Mouse (Mus musculus) C2C12 (cell line): ENCODE data around the gene 2610301B20Rik.

Experiments used
- CEBPB ChIP-seq: IDR thresholded peaks from one replicate; pipeline ENCODE4 v1.6.1; 2011; ENCODE audit warnings: low read depth, mild to moderate bottlenecking, control low read depth, moderate library complexity
- CTCF ChIP-seq: IDR thresholded peaks from one replicate; pipeline ENCODE4 v1.5.1; 2011; ENCODE audit not compliant: control insufficient read depth, insufficient read depth, insufficient read length
- FOSL1 ChIP-seq: IDR thresholded peaks from one replicate; pipeline ENCODE4 v1.8.0; 2011; ENCODE audit warnings: mild to moderate bottlenecking, low read length; ENCODE audit not compliant: poor library complexity, insufficient read depth, severe bottlenecking
- MAX ChIP-seq: IDR thresholded peaks from one replicate; pipeline ENCODE4 v1.6.1; 2011; ENCODE audit warnings: mild to moderate bottlenecking, control low read depth
- MYOD1 ChIP-seq: IDR thresholded peaks from one replicate; pipeline ENCODE4 v1.6.1; 2011; ENCODE audit warnings: low read depth; ENCODE audit not compliant: control insufficient read depth, insufficient read length
- MYOG ChIP-seq: IDR thresholded peaks from one replicate; pipeline ENCODE4 v1.6.1; 2011; ENCODE audit not compliant: control insufficient read depth, insufficient read length; ENCODE audit errors: extremely low read depth
- USF1 ChIP-seq: IDR thresholded peaks from one replicate; pipeline ENCODE4 v1.6.1; 2011; ENCODE audit warnings: low read depth, mild to moderate bottlenecking, control low read depth, moderate library complexity

- no peak for TF ChIP-seq CTCF
- TF ChIP-seq MYOG, result no peak
- TF ChIP-seq CEBPB, result no peak
- TF ChIP-seq MAX, result no peak
- no peak for TF ChIP-seq USF1
- no peak for TF ChIP-seq MYOD1
- TF ChIP-seq FOSL1, result no peak
These were observed 48.9 kb downstream of the 2610301B20Rik start for GRCm38 (mm10) chr4:10923180-10923579.
